Mouse (Mus musculus): Measurements from ENCODE around the gene Dgkh. TPM values are rescaled to one million over a fixed set of nuclear protein-coding genes. Genes with fewer than 3 reads are reported as not detected.
"Not testable (repeated sequence)": the region's sequence is repeated elsewhere in the genome, so short reads cannot be mapped to it uniquely, and the experiment has no call there.

The Dgkh gene
- total RNA-seq, 1 experiment = 8.2 TPM

DNA sequence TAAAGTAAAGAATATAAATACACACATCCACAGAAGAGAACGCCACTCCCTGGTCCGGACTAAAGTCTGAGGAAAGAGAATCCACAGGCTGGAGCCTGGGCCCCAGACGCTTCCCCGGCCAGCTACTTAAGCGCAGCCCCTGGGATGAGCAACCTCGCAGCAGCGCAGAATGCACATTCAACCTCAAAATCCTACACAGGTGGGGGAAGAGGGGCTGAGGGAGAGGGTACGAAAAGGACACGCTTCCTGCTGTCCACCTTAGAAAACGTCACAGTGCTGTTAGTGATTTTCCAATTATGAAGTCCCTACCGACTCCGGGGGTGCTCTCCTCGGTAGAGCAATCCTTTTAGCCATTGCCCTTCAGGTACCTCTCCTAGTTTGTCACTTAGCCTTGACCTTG lies 6.6 kb downstream of the Dgkh start:
- no peak for DNase-seq (ENCODE audit: low read depth, low spot score)
- no peaks in the 10 kb centered on the region for H3K9me3 ChIP-seq (ENCODE audit: control insufficient read depth, insufficient read depth, low read depth, low read length)
- H3K4me3 ChIP-seq (ENCODE audit: insufficient read depth in 1 of 2, low read depth in 1 of 2, low read length in 2 of 2, poor library complexity in 1 of 2, severe bottlenecking in 1 of 2) = peak overlapping the region; percentile 82 to 93
- 0 out of 2 replicates have a peak overlapping the region, but pooled peaks have one; percentile 27 for H3K27ac ChIP-seq (ENCODE audit: insufficient read depth, low read depth, low read length, poor library complexity, severe bottlenecking)
- peak overlapping the region; percentile 83 for H3K9ac ChIP-seq (ENCODE audit: insufficient read depth, low read depth, low read length, poor library complexity, severe bottlenecking)
- H3K36me3 ChIP-seq (ENCODE audit: control insufficient read depth, insufficient read depth, low read length, poor library complexity, severe bottlenecking) = no peaks in the 10 kb centered on the region
- TF ChIP-seq MAFK (IDR thresholded peaks at IDR 0.05; ENCODE audit: insufficient read depth, low read depth, low read length) (no peak), ZC3H11A (IDR thresholded peaks at IDR 0.05; ENCODE audit: borderline replicate concordance, low read depth, low read length) (no peak), ZNF384 (IDR thresholded peaks at IDR 0.05; ENCODE audit: low read depth, low read length) (no peak), HCFC1 (IDR thresholded peaks at IDR 0.05; ENCODE audit: borderline replicate concordance, insufficient read depth, low read length) (no peak), CHD2 (IDR thresholded peaks at IDR 0.05; ENCODE audit: low read depth, low read length) (no peak)
- in situ Hi-C loops (cut with MboI; ENCODE audit: low sequenced_read_pairs in 2 of 2, unreplicated experiment in 2 of 2) = no loop called here
- peaks cover 14% of the 10 kb centered on the region in 2 experiments; a peak in 3 of 4 replicates for H3K4me1 ChIP-seq (ENCODE audit: control insufficient read depth in 2 of 2, insufficient read depth in 2 of 2, low read length in 2 of 2, poor library complexity in 1 of 2)

DNA sequence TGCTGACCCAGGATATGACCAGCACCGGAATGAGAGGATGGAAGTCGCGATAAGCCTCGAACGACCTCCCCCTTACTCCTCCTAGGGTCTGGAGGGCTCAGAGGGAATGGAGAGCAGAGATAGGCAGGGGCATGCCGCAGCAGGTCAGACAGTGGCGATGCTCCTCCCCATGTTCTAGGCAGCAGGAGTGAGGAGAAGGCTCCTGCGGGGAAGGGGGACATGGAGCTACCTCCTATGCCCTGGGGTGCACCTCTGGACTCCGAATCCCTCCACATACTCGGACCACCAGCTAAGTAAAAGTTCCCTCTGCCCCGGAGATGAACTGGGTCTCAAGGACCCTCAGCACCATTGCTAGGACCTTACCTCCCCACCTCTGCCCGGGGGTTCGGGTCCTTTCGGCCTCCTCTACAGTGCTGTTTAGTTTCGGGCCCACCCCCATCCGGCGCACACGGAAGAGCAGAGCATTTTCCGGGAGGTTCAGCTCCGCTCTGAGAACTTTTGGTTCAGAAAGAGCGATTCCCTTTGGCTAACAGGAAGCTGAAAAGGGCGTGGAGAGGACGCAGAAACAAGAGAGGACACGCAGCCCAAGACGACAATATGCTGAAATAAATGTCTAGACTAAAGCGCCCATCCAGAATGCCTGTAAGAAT lies 7.1 kb downstream of the Dgkh start:
- peak overlapping the region; percentile 27 for H3K27ac ChIP-seq (ENCODE audit: insufficient read depth, low read depth, low read length, poor library complexity, severe bottlenecking)
- no peaks in the 10 kb centered on the region; the same call in 1 of the 2 replicates for H3K36me3 ChIP-seq (ENCODE audit: control insufficient read depth, insufficient read depth, low read length, poor library complexity, severe bottlenecking)
- peak overlapping the region; percentile 82 to 93 for H3K4me3 ChIP-seq (ENCODE audit: insufficient read depth in 1 of 2, low read depth in 1 of 2, low read length in 2 of 2, poor library complexity in 1 of 2, severe bottlenecking in 1 of 2)
- no peaks in the 10 kb centered on the region for H3K9me3 ChIP-seq (ENCODE audit: control insufficient read depth, insufficient read depth, low read depth, low read length)
- TF ChIP-seq HCFC1 (IDR thresholded peaks at IDR 0.05; ENCODE audit: borderline replicate concordance, insufficient read depth, low read length) (no peak), ZC3H11A (IDR thresholded peaks at IDR 0.05; ENCODE audit: borderline replicate concordance, low read depth, low read length) (no peak), CHD2 (IDR thresholded peaks at IDR 0.05; ENCODE audit: low read depth, low read length) (no peak), ZNF384 (IDR thresholded peaks at IDR 0.05; ENCODE audit: low read depth, low read length) (no peak), MAFK (IDR thresholded peaks at IDR 0.05; ENCODE audit: insufficient read depth, low read depth, low read length) (no peak)
- H3K4me1 ChIP-seq (ENCODE audit: control insufficient read depth in 2 of 2, insufficient read depth in 2 of 2, low read length in 2 of 2, poor library complexity in 1 of 2) = peaks cover 13 to 17% of the 10 kb centered on the region in 2 experiments; a peak in 3 of 4 replicates
- in situ Hi-C loops (cut with MboI; ENCODE audit: low sequenced_read_pairs in 2 of 2, unreplicated experiment in 2 of 2) = no loop called here
- DNase-seq (ENCODE audit: low read depth, low spot score) = no peak
- peak overlapping the region; percentile 83 for H3K9ac ChIP-seq (ENCODE audit: insufficient read depth, low read depth, low read length, poor library complexity, severe bottlenecking)

DNA sequence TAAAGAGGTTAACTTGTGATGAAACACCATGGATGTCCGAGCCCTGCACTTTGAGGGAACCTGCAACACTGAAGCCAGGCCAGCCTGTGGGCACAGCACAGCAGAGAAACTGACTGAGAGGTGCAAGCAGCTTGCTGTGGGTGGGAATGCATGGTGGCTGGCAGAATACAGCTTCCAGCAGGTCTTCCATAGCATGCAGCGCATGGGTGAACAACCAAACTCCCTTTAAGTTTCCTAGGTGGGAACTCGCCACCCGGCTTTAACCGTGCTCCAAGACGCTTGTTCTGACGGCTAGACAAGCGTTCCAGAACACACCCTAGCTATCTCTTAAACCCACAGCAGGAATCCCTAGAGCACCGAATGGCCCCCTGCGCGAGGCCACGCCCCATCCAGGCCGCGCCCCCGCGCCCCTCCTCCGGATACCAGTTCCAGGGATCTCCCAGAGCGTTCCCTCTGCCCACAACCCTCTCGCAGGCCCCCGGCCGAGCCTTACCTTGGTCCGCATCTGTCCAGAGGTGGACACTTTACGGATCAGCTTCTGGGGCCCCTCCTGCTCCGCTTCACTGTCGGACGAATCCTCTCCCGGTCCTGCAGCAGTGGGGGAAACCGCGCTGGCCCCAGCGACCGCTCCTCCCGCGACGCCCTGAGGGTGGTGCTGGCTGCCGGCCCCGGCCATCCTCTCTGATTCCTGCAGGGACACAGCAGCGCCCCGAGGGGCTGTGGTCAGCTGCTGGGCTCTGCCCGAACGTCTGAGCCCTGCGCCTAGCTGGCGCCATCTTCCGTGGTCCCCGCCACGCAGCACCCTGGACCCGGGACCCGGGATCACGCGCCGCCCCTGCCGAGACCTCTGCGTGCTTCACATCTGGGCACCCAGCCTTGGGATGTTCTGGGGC lies 7.9 kb downstream of the Dgkh start:
- TF ChIP-seq MAFK (IDR thresholded peaks at IDR 0.05; ENCODE audit: insufficient read depth, low read depth, low read length) (no peak), CHD2 (IDR thresholded peaks at IDR 0.05; ENCODE audit: low read depth, low read length) (no peak), ZC3H11A (IDR thresholded peaks at IDR 0.05; ENCODE audit: borderline replicate concordance, low read depth, low read length) (no peak), HCFC1 (IDR thresholded peaks at IDR 0.05; ENCODE audit: borderline replicate concordance, insufficient read depth, low read length) (no peak), ZNF384 (IDR thresholded peaks at IDR 0.05; ENCODE audit: low read depth, low read length) (no peak)
- Histone ChIP-seq H3K9ac (ENCODE audit: insufficient read depth, low read depth, low read length, poor library complexity, severe bottlenecking) (peak overlapping the region; percentile 83), H3K4me3 (ENCODE audit: insufficient read depth in 1 of 2, low read depth in 1 of 2, low read length in 2 of 2, poor library complexity in 1 of 2, severe bottlenecking in 1 of 2) (peak overlapping the region; percentile 82 to 93), H3K36me3 (ENCODE audit: control insufficient read depth, insufficient read depth, low read length, poor library complexity, severe bottlenecking) (no peaks in the 10 kb centered on the region; the same call in 1 of the 2 replicates), H3K4me1 (ENCODE audit: control insufficient read depth in 2 of 2, insufficient read depth in 2 of 2, low read length in 2 of 2, poor library complexity in 1 of 2) (peaks cover 13 to 17% of the 10 kb centered on the region in 2 experiments; a peak in 2 of 4 replicates), H3K9me3 (ENCODE audit: control insufficient read depth, insufficient read depth, low read depth, low read length) (no peaks in the 10 kb centered on the region), H3K27ac (ENCODE audit: insufficient read depth, low read depth, low read length, poor library complexity, severe bottlenecking) (peak overlapping the region; percentile 27; the same call in 1 of the 2 replicates)
- DNase-seq (ENCODE audit: low read depth, low spot score) = no peak
- in situ Hi-C loops (cut with MboI; ENCODE audit: low sequenced_read_pairs in 2 of 2, unreplicated experiment in 2 of 2) = no loop called here

DNA sequence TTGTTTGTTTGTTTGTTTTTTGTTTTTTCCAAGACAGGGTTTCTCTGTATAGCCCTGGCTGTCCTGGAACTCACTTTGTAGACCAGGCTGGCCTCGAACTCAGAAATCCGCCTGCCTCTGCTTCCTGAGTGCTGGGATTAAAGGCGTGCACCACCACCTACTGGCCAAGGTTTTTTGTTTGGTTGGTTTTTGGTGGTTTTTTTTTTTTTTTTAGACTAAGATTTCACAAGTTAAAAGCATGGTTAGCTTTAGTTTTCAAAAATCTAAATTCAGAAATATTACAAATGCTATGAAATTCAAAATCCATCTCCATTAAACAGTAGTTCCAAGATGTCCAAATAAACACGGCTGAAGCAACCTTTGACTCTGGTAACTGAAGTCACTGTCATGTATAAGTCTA lies 8.9 kb downstream of the Dgkh start:
- in situ Hi-C loops (cut with MboI; ENCODE audit: low sequenced_read_pairs in 2 of 2, unreplicated experiment in 2 of 2); H3K9me3 ChIP-seq (ENCODE audit: control insufficient read depth, insufficient read depth, low read depth, low read length); H3K4me3 ChIP-seq (ENCODE audit: insufficient read depth in 1 of 2, low read depth in 1 of 2, low read length in 2 of 2, poor library complexity in 1 of 2, severe bottlenecking in 1 of 2); H3K27ac ChIP-seq (ENCODE audit: insufficient read depth, low read depth, low read length, poor library complexity, severe bottlenecking); DNase-seq (ENCODE audit: low read depth, low spot score); H3K36me3 ChIP-seq (ENCODE audit: control insufficient read depth, insufficient read depth, low read length, poor library complexity, severe bottlenecking); H3K9ac ChIP-seq (ENCODE audit: insufficient read depth, low read depth, low read length, poor library complexity, severe bottlenecking): not testable (repeated sequence)
- peak; percentile 72; the same call in 1 of the 2 replicates for TF ChIP-seq ZNF384 (IDR thresholded peaks at IDR 0.05; ENCODE audit: low read depth, low read length)
- H3K4me1 ChIP-seq (ENCODE audit: control insufficient read depth in 2 of 2, insufficient read depth in 2 of 2, low read length in 2 of 2, poor library complexity in 1 of 2) = peaks cover 13 to 17% of the 10 kb centered on the region in 2 experiments; a peak in 2 of 4 replicates

Data from ES-E14 (cell line).